Mouse (Mus musculus): Measurements from ENCODE around the gene Cfap97d1.

Cfap97d1 gene

DNA sequence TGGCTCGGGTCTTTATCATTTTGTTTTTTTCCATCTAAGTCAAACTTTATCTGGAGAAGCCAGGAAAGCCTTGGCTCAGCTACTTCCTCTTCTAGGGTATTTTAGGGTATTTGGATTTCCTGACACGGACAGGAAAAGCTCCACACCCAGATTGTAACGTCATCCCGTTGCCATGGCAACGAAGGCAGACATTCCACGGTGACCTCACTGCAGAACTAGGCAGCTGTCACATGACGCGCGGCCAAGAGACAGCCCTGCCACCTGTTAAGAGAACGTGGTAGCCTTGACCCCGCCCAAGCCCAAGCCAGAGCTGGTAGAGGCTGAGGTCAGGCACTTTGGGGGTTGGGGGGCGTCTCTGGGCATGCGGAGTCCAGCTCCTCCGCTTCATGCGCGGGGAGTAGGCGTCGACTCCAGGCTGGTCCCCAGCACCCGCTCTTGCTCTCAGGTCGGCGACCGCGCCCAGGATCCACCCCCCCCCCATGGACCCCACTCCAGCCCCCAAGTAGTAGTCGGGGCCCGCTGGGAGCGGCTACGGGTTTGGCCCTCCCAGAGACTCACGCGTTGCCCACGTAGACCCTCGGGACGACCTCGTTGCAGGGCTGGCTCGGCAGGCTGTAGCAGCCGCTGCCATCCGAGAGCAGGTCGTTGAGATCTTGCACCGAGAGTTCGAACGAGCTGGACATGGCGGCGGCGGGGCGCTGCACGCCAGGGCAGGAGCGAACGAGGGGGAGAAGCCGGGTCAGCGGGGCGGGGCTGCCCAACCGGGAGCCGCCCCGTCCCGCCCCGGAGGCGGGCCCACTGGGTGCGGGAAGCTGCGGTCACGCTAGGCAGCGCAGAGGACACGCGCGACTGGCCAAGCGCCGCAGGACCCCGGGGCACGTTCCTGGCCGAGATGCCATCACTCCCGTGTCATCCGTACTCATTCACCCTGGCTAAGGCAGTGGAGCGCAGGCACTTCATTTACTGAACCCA is at the start of gene Cfap97d1:
Gene Cfap97d1 (plus strand): TSS at position 226 of the 972 bp plus-strand sequence.
- peak in 1 of 2 experiments; percentile 6 for DNase-seq (ENCODE audit: low read depth in 2 of 2, low spot score in 2 of 2)

DNA sequence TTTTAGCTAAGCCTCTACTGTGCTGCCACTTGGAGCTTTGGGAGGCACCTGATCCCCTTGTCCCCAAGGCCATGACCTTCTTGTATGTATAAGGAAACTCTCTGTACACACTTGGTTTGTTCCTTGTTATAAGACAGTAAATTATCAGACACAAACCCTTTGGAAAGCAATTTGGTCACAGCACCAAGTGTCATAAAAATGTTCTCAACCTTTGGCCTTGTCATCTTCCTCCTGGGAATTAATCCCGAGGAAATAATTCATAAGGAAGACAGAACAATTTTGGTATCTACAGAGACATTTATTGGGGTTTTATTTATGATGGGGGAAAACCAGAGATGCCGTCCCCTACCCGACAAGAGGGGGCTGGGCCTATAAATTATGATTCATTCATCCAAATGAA is 48.3 kb upstream of the Cfap97d1 start:
- no peak for DNase-seq (ENCODE audit: low read depth in 2 of 2, low spot score in 2 of 2)

DNA sequence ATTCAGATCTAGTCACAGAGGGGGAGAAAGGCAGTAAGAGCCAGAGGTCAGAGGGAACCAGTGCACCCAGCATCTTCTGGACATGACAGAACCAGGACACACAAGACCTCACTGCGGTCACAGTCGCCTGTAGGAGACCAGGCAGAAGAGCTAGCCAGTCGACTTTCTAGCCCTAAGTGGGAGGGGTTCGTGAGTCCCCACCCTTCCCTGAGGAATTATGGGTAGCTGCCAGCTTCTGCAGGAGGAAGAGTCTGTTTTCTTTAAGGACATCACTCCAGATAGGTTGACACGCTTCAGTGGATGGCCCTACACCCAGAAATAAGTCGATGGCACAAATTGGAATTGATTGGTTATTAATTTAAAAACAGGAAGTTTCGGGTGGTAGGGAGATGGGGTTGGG is 47.7 kb upstream of the Cfap97d1 start:
- DNase-seq (ENCODE audit: low read depth in 2 of 2, low spot score in 2 of 2): no peak

DNA sequence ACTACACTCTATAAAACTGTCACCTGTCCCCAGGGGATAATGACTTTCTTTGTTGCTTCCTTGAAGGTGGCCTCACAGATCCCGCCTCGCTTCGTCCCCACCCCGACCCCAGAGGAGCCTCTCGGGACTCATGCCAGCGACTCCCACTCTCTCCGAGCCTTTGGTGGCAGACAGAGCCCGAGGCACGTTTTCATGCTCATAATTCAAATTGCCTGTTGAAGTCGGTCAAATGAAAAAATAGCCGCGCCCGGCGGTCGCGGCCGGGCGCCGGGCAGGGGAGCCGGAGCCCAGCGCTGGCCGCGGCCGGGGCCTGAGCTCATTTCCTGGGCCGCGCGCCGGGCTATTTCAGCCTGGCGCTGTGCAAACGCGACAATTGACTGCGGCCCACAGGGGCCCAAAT is 47.0 kb upstream of the Cfap97d1 start:
- DNase-seq (ENCODE audit: low read depth in 2 of 2, low spot score in 2 of 2): no peak

DNA sequence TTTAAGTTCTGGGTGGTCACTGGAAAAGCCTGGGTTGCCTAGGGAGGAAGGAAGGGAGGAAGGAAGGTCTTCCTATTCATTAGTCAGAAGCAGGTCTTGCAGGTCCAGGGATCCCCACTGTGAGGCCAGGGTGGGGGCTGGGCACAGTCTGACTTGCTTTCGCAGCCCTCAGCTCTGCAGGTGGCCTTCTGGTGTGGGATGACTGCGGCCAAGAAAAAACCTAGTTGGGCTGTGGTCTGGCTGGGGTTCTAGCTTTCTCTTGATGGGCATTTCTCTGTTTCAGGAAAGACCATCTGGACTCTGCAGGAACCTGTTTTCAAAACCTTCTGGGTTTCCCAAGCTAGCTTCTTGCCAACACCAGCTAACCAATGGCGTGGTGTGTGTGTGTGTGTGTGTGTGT is 41.0 kb upstream of the Cfap97d1 start:
- DNase-seq (ENCODE audit: low read depth in 2 of 2, low spot score in 2 of 2): no peak

GRCm38 (mm10) chr11:101946525-101946924 is 37.6 kb upstream of the Cfap97d1 start:
- no peak for DNase-seq (ENCODE audit: low read depth in 2 of 2, low spot score in 2 of 2)

DNA sequence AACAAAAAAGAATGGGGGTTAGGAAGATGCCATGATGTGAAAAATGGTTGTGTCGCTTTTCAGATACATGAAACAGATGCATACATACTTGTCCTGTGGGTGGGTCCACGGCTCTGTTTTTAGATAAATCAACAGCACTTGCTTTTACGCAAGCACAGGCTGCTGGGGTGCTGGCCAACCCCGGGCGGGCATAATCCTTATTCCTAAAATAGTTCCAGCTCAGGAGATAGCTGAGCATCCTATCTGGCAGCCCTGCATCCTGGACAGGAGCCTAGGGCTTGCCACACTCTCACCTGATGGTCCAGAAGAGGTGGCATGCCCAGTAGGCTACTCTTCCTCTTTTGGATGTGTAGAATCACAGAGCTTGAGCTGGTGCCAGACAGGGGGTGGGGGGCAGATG is 34.1 kb upstream of the Cfap97d1 start:
- no peak for DNase-seq (ENCODE audit: low read depth in 2 of 2, low spot score in 2 of 2)

- DNase-seq (ENCODE audit: low read depth in 2 of 2, low spot score in 2 of 2): no peak
Observed at GRCm38 (mm10) chr11:101952541-101953341, 31.3 kb upstream of the Cfap97d1 start.

- no peak for DNase-seq (ENCODE audit: low read depth in 2 of 2, low spot score in 2 of 2)
Observed at GRCm38 (mm10) chr11:101953441-101953840, 30.6 kb upstream of the Cfap97d1 start.

GRCm38 (mm10) chr11:101957476-101957875 is 26.6 kb upstream of the Cfap97d1 start:
- no peak for DNase-seq (ENCODE audit: low read depth in 2 of 2, low spot score in 2 of 2)

- DNase-seq (ENCODE audit: low read depth in 2 of 2, low spot score in 2 of 2): no peak
Observed at GRCm38 (mm10) chr11:101963043-101963442, 21.0 kb upstream of the Cfap97d1 start.

- DNase-seq (ENCODE audit: low read depth in 2 of 2, low spot score in 2 of 2): no peak
Observed at GRCm38 (mm10) chr11:101963473-101964291, 20.4 kb upstream of the Cfap97d1 start.

GRCm38 (mm10) chr11:101964647-101965046 is 19.4 kb upstream of the Cfap97d1 start:
- DNase-seq (ENCODE audit: low read depth in 2 of 2, low spot score in 2 of 2): no peak

GRCm38 (mm10) chr11:101965553-101965952 is 18.5 kb upstream of the Cfap97d1 start:
- no peak for DNase-seq (ENCODE audit: low read depth in 2 of 2, low spot score in 2 of 2)

DNA sequence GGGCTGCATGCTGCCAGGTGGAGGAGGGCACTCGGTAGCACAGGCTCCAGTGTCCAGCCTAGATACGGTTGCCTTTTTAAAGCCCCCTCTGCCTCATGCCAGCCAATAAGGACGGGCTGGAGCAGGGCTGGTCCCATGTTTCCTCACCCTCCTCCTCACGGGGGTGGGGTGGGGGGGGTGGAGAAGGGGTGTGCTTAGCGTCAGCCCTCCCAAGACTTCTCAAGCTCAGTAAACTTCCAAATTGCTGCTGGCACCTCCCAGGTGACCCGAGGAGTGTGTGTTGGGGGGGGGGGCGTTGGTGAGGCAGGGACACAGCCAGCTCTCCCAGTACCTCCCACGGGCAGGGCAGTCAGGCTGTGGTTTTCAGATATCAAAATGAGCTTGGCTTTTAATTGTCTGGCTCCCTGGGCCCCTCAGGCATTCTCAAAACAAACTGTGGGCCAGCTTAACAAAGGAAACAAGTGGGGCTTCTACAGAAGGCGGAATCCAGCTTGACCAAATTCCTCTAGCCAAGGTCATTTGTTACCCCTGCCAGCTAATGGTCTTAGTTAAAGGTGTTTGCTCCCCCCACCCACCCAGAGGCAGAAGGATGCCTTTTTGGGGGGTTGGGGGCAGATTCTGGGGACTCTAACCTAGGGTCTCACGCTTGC is 17.0 kb upstream of the Cfap97d1 start, which contains the start of gene Sost:
Gene Sost (minus strand): TSS at position 51 of the 650 bp plus-strand sequence.
- no peak for DNase-seq (ENCODE audit: low read depth in 2 of 2, low spot score in 2 of 2)

DNA sequence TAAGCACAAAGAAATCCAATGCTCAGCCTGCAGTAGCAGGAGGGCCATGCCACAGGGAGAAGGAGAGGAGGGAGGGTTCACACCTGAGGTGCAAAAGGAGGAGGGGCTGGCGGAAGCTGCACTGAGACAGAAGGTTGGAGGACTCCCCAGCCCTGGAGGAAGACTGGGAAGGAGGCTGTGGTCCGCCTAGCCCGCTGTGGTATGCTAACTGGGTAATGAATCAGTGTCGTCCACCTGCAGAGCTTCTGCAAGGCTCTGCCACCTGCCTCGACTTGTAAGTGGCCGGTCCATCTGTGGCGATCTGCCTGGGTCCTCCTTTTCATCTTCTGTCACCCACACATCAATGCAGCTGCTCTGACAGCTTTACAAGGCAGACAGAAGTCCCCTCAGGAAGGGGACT is 15.8 kb upstream of the Cfap97d1 start:
- no peak for DNase-seq (ENCODE audit: low read depth in 2 of 2, low spot score in 2 of 2)

DNA sequence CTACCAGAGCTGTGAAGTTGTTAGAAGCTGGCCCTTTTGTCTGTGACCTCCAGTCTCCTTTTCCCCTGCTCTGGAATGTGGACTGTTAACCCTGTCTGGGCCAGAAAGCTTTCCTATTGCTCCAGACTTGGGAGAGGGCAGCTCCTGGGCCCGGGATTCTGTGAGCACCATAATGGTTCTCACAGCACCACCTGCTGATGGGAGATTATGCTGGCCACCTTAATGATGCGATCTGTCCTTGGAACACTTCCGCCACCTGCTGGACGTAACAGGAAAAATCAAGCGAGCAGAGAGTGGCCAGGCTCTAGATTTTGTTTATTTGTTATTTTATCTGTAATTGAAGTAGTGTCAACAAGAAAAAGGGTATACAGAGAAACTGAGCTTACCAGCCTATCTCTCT is 15.3 kb upstream of the Cfap97d1 start:
- DNase-seq (ENCODE audit: low read depth in 2 of 2, low spot score in 2 of 2): peak in 1 of 2 experiments; percentile 35

- no peak for DNase-seq (ENCODE audit: low read depth in 2 of 2, low spot score in 2 of 2)
Observed at GRCm38 (mm10) chr11:101969835-101970234, 14.2 kb upstream of the Cfap97d1 start.

DNA sequence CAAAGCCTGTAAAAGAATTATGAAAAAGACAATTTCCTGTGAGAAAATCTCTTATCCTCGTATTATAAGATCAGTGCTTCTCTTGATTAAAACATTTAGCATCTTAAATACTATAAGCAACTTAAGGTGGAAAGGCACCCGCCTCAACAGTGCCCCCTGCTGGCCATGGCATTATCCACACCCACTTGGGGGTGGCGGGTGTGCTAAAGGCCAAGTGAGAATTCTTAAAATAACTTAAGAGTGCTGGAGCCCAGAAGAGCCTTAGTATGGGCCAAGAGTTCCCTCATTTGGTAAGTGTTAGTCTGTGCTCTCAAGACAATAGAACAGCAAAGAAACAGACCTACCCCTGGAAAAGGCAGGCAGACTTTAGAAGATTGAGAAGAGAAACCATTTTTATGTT is 12.7 kb upstream of the Cfap97d1 start:
- peak in 1 of 2 experiments; percentile 12 for DNase-seq (ENCODE audit: low read depth in 2 of 2, low spot score in 2 of 2)

GRCm38 (mm10) chr11:101972097-101972496 is 12.0 kb upstream of the Cfap97d1 start:
- no peak for DNase-seq (ENCODE audit: low read depth in 2 of 2, low spot score in 2 of 2)
